Mouse (Mus musculus) G1E (cell line): Measurements from ENCODE around the gene Ugt1a6b. TPM values are rescaled to one million over a fixed set of nuclear protein-coding genes. Genes with fewer than 3 reads are reported as not detected.

Experiments used
- ATAC-seq: 2 replicates; pipeline ENCODE4 v1.8.0; 2016; ENCODE audit warnings: mild to moderate bottlenecking; ENCODE audit not compliant: insufficient number of reproducible peaks, poor library complexity, low FRiP score, severe bottlenecking; ENCODE audit errors: extremely low read depth
- DNase-seq: peaks from one replicate; pipeline ENCODE4 v3.0.0; 2012; ENCODE audit warnings: low spot score
- H3K27me3 ChIP-seq: 2 replicates; pipeline ENCODE4 v1.6.1; 2012; ENCODE audit warnings: mild to moderate bottlenecking, low read length, inconsistent platforms; ENCODE audit not compliant: insufficient read depth
- H3K36me3 ChIP-seq: replicated peaks from 2 replicates; pipeline ENCODE3; 2012; ENCODE audit warnings: mild to moderate bottlenecking, inconsistent platforms
- H3K4me1 ChIP-seq: 2 replicates; pipeline ENCODE4 v1.6.1; 2012; ENCODE audit warnings: low read depth, low read length, inconsistent platforms, mixed read lengths; ENCODE audit not compliant: insufficient read depth
- H3K4me3 ChIP-seq: 2 replicates; pipeline ENCODE4 v1.5.1; 2012; ENCODE audit warnings: low read depth, mild to moderate bottlenecking, inconsistent platforms, low read length, moderate library complexity, mixed read lengths
- H3K9me3 ChIP-seq: replicated peaks from 2 replicates; pipeline ENCODE4 v1.6.1; 2012; ENCODE audit warnings: inconsistent platforms
- CTCF ChIP-seq: IDR thresholded peaks from 2 replicates; pipeline ENCODE4 v1.5.1; 2012; ENCODE audit warnings: low read depth, low read length, inconsistent platforms, mixed read lengths
- GATA1 ChIP-seq: IDR thresholded peaks from 2 replicates; pipeline ENCODE4 v1.6.1; 2012; ENCODE audit warnings: borderline replicate concordance, low read length, inconsistent platforms, mixed read lengths
- GATA2 ChIP-seq: IDR thresholded peaks from 2 replicates; pipeline ENCODE4 v1.6.1; 2012; ENCODE audit warnings: low read depth, low read length, inconsistent platforms, borderline replicate concordance
- POLR2AphosphoS5 ChIP-seq: IDR thresholded peaks from 2 replicates; pipeline ENCODE4 v1.6.1; 2012; ENCODE audit warnings: low read depth, low read length, inconsistent platforms; ENCODE audit not compliant: insufficient replicate concordance
- TAL1 ChIP-seq: conservative IDR thresholded peaks from 2 replicates; pipeline ENCODE4 v1.6.1; 2012; ENCODE audit warnings: low read depth, low read length, inconsistent platforms, mixed read lengths
- polyA plus RNA-seq: library from polyadenylated mRNA; stranded (reverse); fragments of >175 nt; gene quantifications from 2 replicates; pipeline ENCODE4 v1.2.3, GENCODE M21; 2012
- total RNA-seq, 2 experiments: library from RNA; stranded (forward) in 1 of 2; stranded (reverse) in 1 of 2; fragments of 200-1000 nt in 1 of 2; fragments of >200 nt in 1 of 2; fragmentation: Nextera tagmentation in 1 of 2; gene quantifications; 2 replicates each; pipeline ENCODE4 v1.2.3; 2014 to 2017

The Ugt1a6b gene
- total and polyA plus RNA-seq, 3 experiments, result 0.27 TPM; not detected in 2

DNA sequence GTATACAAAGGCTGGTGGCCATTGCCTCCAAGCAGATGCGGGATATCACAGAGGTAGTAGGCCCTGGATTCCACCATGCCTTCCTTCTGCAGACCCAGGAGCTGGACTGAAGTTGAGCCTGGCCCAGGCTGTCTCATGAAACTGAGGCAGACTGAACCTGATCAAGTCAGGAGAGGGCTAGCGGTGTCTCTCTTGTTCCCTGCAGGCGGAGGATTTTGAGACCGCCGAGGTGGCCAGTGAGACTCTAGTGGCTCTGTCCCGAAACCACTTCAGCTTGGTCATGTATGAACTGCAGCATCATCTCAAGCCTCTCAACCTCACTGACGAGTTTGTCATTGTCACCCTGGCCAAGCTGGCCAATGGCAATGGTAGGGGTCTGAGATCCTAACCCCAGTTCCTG is 127.4 kb downstream of the Ugt1a6b start:
- no peaks in the 10 kb centered on the region for H3K9me3 ChIP-seq
- no peak for ATAC-seq
- H3K27me3 ChIP-seq, result peaks cover 6% of the 10 kb centered on the region; the same call in 1 of the 2 replicates
- H3K36me3 ChIP-seq, result no peaks in the 10 kb centered on the region
- TF ChIP-seq GATA1 (no peak), TAL1 (no peak), CTCF (no peak), POLR2AphosphoS5 (0 out of 2 replicates have a peak, but pooled peaks have one; percentile 24)
- H3K4me3 ChIP-seq, result no peak overlapping the region
- H3K4me1 ChIP-seq, result no peaks in the 10 kb centered on the region
- no peak for DNase-seq

DNA sequence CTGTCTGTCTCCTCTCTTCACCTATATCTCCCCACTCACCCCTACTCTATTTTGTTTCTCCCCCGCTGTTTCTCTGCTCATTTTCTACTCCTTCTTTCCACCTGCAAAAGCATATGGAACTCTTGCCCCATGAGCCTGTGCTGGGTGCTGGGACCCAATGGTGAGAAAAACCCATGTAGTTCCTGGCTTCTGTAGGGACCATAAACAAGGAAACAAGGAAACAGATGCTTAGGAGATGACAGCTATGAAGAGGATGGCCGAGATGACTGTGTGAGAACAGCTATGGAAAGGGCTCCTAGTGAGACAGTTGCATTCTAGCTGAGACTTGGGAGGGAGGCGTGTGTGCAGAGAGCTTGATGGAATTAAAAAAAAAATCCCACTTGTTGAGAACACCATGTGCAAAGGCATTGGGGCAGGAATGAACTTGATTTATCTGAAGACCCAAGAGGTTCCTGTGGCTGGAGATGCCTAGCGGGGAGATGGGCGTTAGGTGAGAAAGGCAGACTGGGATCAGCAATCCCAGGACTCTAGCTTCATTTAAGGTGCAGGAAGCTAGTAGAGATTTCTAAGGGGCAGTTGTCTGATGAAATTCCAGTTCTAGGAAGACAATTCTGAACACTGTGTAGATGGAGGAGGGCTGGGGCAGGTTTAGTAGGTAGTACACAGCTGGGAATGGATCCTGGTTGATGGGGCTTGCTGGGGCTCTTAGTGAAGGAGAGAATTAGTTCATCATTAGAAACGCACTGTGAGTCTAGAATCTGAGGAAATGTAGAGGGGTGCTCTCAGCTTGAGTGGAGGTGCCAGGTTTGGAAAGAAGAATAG is 128.1 kb downstream of the Ugt1a6b start:
- Histone ChIP-seq H3K27me3 (peaks cover 6% of the 10 kb centered on the region; the same call in 1 of the 2 replicates), H3K4me3 (no peak overlapping the region), H3K36me3 (no peaks in the 10 kb centered on the region), H3K9me3 (no peaks in the 10 kb centered on the region), H3K4me1 (no peaks in the 10 kb centered on the region)
- TF ChIP-seq CTCF (no peak), POLR2AphosphoS5 (no peak), TAL1 (no peak), GATA2 (no peak), GATA1 (no peak)
- DNase-seq, result no peak
- ATAC-seq, result no peak

GRCm38 (mm10) chr1:88231803-88232499 is 128.9 kb downstream of the Ugt1a6b start:
- no peaks in the 10 kb centered on the region for H3K36me3 ChIP-seq
- ATAC-seq (no peak), DNase-seq (no peak)
- H3K27me3 ChIP-seq, result peaks cover 6% of the 10 kb centered on the region; the same call in 1 of the 2 replicates
- no peak for TF ChIP-seq POLR2AphosphoS5
- no peak for TF ChIP-seq CTCF
- no peak for TF ChIP-seq GATA2
- TF ChIP-seq TAL1, result no peak
- no peak for TF ChIP-seq GATA1
- no peak overlapping the region for H3K4me3 ChIP-seq
- H3K4me1 ChIP-seq, result no peaks in the 10 kb centered on the region
- H3K9me3 ChIP-seq, result no peaks in the 10 kb centered on the region

GRCm38 (mm10) chr1:88232664-88233380 is 129.8 kb downstream of the Ugt1a6b start:
- no peaks in the 10 kb centered on the region for H3K4me1 ChIP-seq
- no peak for ATAC-seq
- no peaks in the 10 kb centered on the region for H3K9me3 ChIP-seq
- TF ChIP-seq POLR2AphosphoS5 (no peak), GATA1 (no peak)
- no peak for DNase-seq
- H3K27me3 ChIP-seq, result peaks cover 9% of the 10 kb centered on the region; the same call in 1 of the 2 replicates
- no peaks in the 10 kb centered on the region for H3K36me3 ChIP-seq
- H3K4me3 ChIP-seq, result no peak overlapping the region

- Histone ChIP-seq H3K27me3 (peaks cover 9% of the 10 kb centered on the region; the same call in 1 of the 2 replicates), H3K4me1 (no peaks in the 10 kb centered on the region), H3K9me3 (peaks cover 2% of the 10 kb centered on the region; the same call in 1 of the 2 replicates), H3K4me3 (no peak overlapping the region), H3K36me3 (no peaks in the 10 kb centered on the region)
- ATAC-seq (no peak), DNase-seq (no peak)
- no peak for TF ChIP-seq CTCF
- TF ChIP-seq GATA2, result no peak
- TF ChIP-seq POLR2AphosphoS5, result no peak
- no peak for TF ChIP-seq TAL1
- no peak for TF ChIP-seq GATA1
These were observed 130.6 kb downstream of the Ugt1a6b start for GRCm38 (mm10) chr1:88233421-88234247.
